Mouse (Mus musculus) midbrain, postnatal 0 days (tissue): ENCODE data around the gene Mrpl51. TPM values are rescaled to one million over a fixed set of nuclear protein-coding genes. Genes with fewer than 3 reads are reported as not detected.

Experiments used
- ATAC-seq: fragments of 200-750 bp; cut with Nextera tagmentation; 2 replicates; pipeline ENCODE4 v1.8.0; 2017; ENCODE audit warnings: moderate number of reproducible peaks, mild to moderate bottlenecking, moderate TSS enrichment, moderate library complexity; ENCODE audit not compliant: low FRiP score
- DNase-seq: peaks from one replicate; pipeline ENCODE4 v3.0.0-alpha.2; 2015; ENCODE audit warnings: low spot score
- H3K27ac ChIP-seq: fragments of 300-500 bp; sonication (generic); 2 replicates; pipeline ENCODE4 v1.5.1; 2014; ENCODE audit warnings: low read depth, mild to moderate bottlenecking, low read length, mixed read lengths
- H3K27me3 ChIP-seq: fragments of 300-500 bp; sonication (generic); 2 replicates; pipeline ENCODE4 v1.6.1; 2014; ENCODE audit warnings: low read length, control low read depth, mixed read lengths; ENCODE audit not compliant: insufficient read depth
- H3K36me3 ChIP-seq: fragments of 300-500 bp; sonication (generic); 2 replicates; pipeline ENCODE4 v1.6.1; 2014; ENCODE audit warnings: low read length, control low read depth, mixed read lengths; ENCODE audit not compliant: insufficient read depth
- H3K4me1 ChIP-seq: fragments of 300-500 bp; sonication (generic); 2 replicates; pipeline ENCODE4 v1.6.1; 2014; ENCODE audit warnings: mild to moderate bottlenecking, control low read depth, antibody characterized with exemption, low read length, mixed read lengths; ENCODE audit not compliant: insufficient read depth
- H3K4me2 ChIP-seq: fragments of 300-500 bp; sonication (generic); 2 replicates; pipeline ENCODE4 v1.6.1; 2014; ENCODE audit warnings: low read depth, mild to moderate bottlenecking, low read length, mixed read lengths; ENCODE audit not compliant: poor library complexity, severe bottlenecking
- H3K4me3 ChIP-seq: fragments of 300-500 bp; sonication (generic); 2 replicates; pipeline ENCODE4 v1.5.1; 2014; ENCODE audit warnings: low read depth, mild to moderate bottlenecking, low read length, moderate library complexity
- H3K9ac ChIP-seq: fragments of 300-500 bp; sonication (generic); replicated peaks from 2 replicates; pipeline ENCODE4 v1.6.1; 2014; ENCODE audit warnings: mild to moderate bottlenecking, low read length, moderate library complexity, mixed read lengths; ENCODE audit not compliant: poor library complexity, severe bottlenecking
- H3K9me3 ChIP-seq: fragments of 300-500 bp; sonication (generic); 2 replicates; pipeline ENCODE4 v1.6.1; 2016; ENCODE audit warnings: low read length, control low read depth
- CTCF ChIP-seq: IDR thresholded peaks from 2 replicates; pipeline ENCODE4 v1.5.1; 2016; ENCODE audit warnings: antibody characterized with exemption, mild to moderate bottlenecking
- WGBS: fragments of 180-500 bp; shearing (Covaris S2); extraction: QIAGEN DNeasy Blood & Tissue Kit; methylation state at CpG from one replicate; pipeline ENCODE4 v1.1.7; 2014; 5-methylcytosine and 5-hydroxymethylcytosine counted together
- polyA plus RNA-seq: library from polyadenylated mRNA; unstranded; fragments of >200 nt; fragmentation: Nextera tagmentation; extraction: Ambion mirVana; gene quantifications from 2 replicates; pipeline ENCODE4 v1.2.1, GENCODE M21; 2015
- total RNA-seq: library from RNA; depleted of rRNA; stranded (reverse); fragments of >200 nt; gene quantifications from 2 replicates; pipeline ENCODE4 v1.2.3, GENCODE M21; 2014

The Mrpl51 gene
- total and polyA plus RNA-seq, 2 experiments from 2014 or later = 48.2 to 136 TPM

DNA sequence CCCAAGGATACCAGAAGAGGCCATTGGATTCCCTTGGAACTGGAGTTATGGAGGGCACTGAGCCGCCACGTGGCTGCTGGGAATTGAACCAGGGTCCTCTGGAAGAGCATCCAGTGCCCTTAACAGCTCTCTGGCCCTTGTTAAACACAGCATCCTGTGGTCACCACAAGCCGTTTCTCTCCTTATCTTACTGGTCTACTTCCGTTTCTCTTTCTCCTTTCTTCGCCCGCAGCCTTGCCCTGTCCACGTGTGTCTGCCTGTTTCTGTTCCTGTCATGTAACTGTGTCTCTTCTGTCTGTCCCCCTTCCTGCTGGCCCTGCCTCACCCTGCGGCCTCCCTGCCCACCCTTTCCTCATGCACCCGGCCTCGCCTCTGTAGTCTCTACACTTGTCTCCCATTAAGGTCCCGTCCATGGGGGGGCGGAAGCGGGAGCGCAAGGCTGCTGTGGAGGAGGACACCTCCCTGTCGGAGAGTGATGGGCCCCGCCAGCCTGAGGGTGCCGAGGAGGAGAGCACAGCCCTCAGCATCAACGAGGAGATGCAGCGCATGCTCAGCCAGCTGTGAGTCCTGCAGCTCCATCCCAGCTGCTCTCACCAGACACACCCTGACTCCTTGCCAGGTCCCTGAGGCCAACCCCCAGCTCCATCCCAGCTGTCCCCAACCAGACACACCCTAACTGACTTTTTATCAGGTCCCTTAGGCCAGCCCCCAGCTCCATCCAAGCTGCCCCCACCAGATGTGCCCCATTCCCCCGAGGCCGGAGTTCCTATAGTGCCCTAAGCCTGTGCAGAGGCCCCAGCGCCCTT is 39.2 kb upstream of the Mrpl51 start:
- 89% methylated on average over 22 of the region's 22 CpGs for WGBS

DNA sequence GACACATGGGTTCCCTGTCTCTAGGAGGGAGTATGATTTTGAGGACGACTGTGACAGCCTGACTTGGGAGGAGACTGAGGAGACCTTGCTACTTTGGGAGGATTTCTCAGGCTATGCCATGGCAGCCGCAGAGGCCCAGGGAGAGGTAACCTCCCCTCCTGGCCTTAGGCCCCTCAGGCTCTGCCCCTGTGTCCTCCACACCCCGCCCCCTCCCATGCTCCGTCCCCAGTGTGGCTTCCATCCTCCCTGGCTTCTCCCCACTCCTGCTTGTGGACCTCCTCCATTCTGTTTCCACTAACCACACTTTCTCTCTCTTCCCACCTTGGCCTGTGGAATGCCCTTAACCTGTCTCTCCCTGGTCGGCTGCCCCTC is 38.6 kb upstream of the Mrpl51 start:
- peaks cover 7% of the 10 kb centered on the region; the same call in 1 of the 2 replicates for H3K4me1 ChIP-seq
- 82% methylated on average over 5 of the region's 5 CpGs for WGBS
- no peaks in the 10 kb centered on the region for H3K27me3 ChIP-seq
- H3K9me3 ChIP-seq = no peaks in the 10 kb centered on the region
- no peak overlapping the region for H3K4me2 ChIP-seq
- no peak for ATAC-seq
- TF ChIP-seq CTCF = no peak
- DNase-seq = no peak
- H3K4me3 ChIP-seq = no peak overlapping the region
- peaks cover 39% of the 10 kb centered on the region for H3K36me3 ChIP-seq
- H3K9ac ChIP-seq = no peak overlapping the region
- H3K27ac ChIP-seq = no peak overlapping the region

More for the DNA sequence above, 39.2 kb upstream of the Mrpl51 start:
- Histone ChIP-seq H3K27me3 (no peaks in the 10 kb centered on the region), H3K4me2 (no peak overlapping the region), H3K27ac (no peak overlapping the region), H3K4me3 (no peak overlapping the region), H3K9me3 (no peaks in the 10 kb centered on the region), H3K36me3 (peaks cover 36% of the 10 kb centered on the region), H3K9ac (no peak overlapping the region), H3K4me1 (peaks cover 10% of the 10 kb centered on the region; the same call in 1 of the 2 replicates)
- no peak for TF ChIP-seq CTCF
- DNase-seq (no peak), ATAC-seq (no peak)

- no peak for TF ChIP-seq CTCF
- Histone ChIP-seq H3K4me3 (no peak overlapping the region), H3K27ac (no peak overlapping the region), H3K9ac (no peak overlapping the region), H3K9me3 (no peaks in the 10 kb centered on the region), H3K4me1 (peaks cover under 1% of the 10 kb centered on the region; the same call in 1 of the 2 replicates), H3K27me3 (no peaks in the 10 kb centered on the region), H3K4me2 (no peak overlapping the region), H3K36me3 (peaks cover 41% of the 10 kb centered on the region)
- 93% methylated on average over 4 of the region's 4 CpGs for WGBS
- ATAC-seq (no peak), DNase-seq (no peak)
Observed at GRCm38 (mm10) chr6:125153682-125154081, 37.9 kb upstream of the Mrpl51 start.

DNA sequence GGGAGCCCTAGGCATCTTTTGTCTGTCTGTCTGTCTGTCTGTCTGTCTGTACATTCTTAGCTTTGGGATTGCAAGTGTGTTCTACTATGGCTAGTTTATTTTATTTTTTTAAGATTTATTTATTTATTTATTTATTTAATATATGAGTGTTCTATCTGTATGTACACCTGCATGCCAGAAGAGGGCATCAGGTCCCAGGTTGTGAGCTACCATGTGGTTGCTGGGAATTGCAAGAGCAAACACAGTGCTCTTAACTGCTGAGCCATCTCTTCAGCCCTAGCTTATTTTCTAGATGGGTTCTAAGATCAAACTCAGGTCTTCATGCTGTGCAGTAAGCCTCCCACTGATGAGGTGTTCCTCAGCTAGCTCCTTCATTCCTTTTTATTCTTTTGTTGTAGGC is 37.1 kb upstream of the Mrpl51 start:
- H3K4me3 ChIP-seq = no peak overlapping the region
- H3K9me3 ChIP-seq = no peaks in the 10 kb centered on the region
- no peaks in the 10 kb centered on the region for H3K4me1 ChIP-seq
- H3K9ac ChIP-seq = no peak overlapping the region
- H3K27ac ChIP-seq = no peak overlapping the region
- TF ChIP-seq CTCF = peak; percentile 71
- H3K27me3 ChIP-seq = no peaks in the 10 kb centered on the region
- peak; percentile 54 for DNase-seq
- ATAC-seq = no peak
- peaks cover 49% of the 10 kb centered on the region for H3K36me3 ChIP-seq
- H3K4me2 ChIP-seq = no peak overlapping the region

- no peaks in the 10 kb centered on the region for H3K27me3 ChIP-seq
- no peak for TF ChIP-seq CTCF
- no peak overlapping the region for H3K27ac ChIP-seq
- no peaks in the 10 kb centered on the region for H3K9me3 ChIP-seq
- no peak overlapping the region for H3K4me2 ChIP-seq
- DNase-seq (no peak), ATAC-seq (no peak)
- H3K4me1 ChIP-seq = no peaks in the 10 kb centered on the region
- no peak overlapping the region for H3K9ac ChIP-seq
- peaks cover 54% of the 10 kb centered on the region for H3K36me3 ChIP-seq
- 69% methylated on average over 8 of the region's 8 CpGs for WGBS
- H3K4me3 ChIP-seq = no peak overlapping the region
Observed at GRCm38 (mm10) chr6:125155262-125155661, 36.3 kb upstream of the Mrpl51 start.

- TF ChIP-seq CTCF = no peak
- Histone ChIP-seq H3K9me3 (no peaks in the 10 kb centered on the region), H3K27ac (no peak overlapping the region), H3K9ac (no peak overlapping the region), H3K36me3 (peaks cover 64% of the 10 kb centered on the region), H3K4me2 (no peak overlapping the region), H3K27me3 (no peaks in the 10 kb centered on the region), H3K4me3 (no peak overlapping the region), H3K4me1 (no peaks in the 10 kb centered on the region)
- DNase-seq = no peak
- ATAC-seq = no peak
- WGBS = 83% methylated on average over 3 of the region's 3 CpGs
Observed at GRCm38 (mm10) chr6:125156491-125156890, 35.1 kb upstream of the Mrpl51 start.
